Mouse (Mus musculus) cerebellum, adult (tissue): ENCODE data around the gene Gm853.
"Not testable (repeated sequence)": the region's sequence is repeated elsewhere in the genome, so short reads cannot be mapped to it uniquely, and the experiment has no call there.

Source experiments
- ATAC-seq: cut with Nextera tagmentation; 2 replicates; pipeline ENCODE4 v1.9.2; 2017; ENCODE audit warnings: mild to moderate bottlenecking, moderate library complexity, mixed read lengths; ENCODE audit not compliant: insufficient number of reproducible peaks, low FRiP score, low TSS enrichment

Gene Gm853

GRCm38 (mm10) chr4:130222179-130222578, at the start of gene Gm853:
TSS of gene Gm853 (minus strand) at chr4:130222401.
- no peak for ATAC-seq

- no peak for ATAC-seq
These were observed 48.6 kb upstream of the Gm853 start for GRCm38 (mm10) chr4:130270611-130271347.

GRCm38 (mm10) chr4:130270089-130270488, 47.9 kb upstream of the Gm853 start:
- ATAC-seq = no peak

GRCm38 (mm10) chr4:130268736-130269135, 46.5 kb upstream of the Gm853 start:
- ATAC-seq = no peak

- ATAC-seq = no peak
These were observed 44.9 kb upstream of the Gm853 start for GRCm38 (mm10) chr4:130267069-130267468.

- no peak for ATAC-seq
These were observed 44.4 kb upstream of the Gm853 start for GRCm38 (mm10) chr4:130266601-130267000.

GRCm38 (mm10) chr4:130264698-130265349, 42.6 kb upstream of the Gm853 start:
- ATAC-seq = no peak

- ATAC-seq = no peak
These were observed 41.9 kb upstream of the Gm853 start for GRCm38 (mm10) chr4:130264131-130264530.

GRCm38 (mm10) chr4:130260406-130260805, 38.2 kb upstream of the Gm853 start:
- ATAC-seq = no peak

GRCm38 (mm10) chr4:130252441-130253157, 30.4 kb upstream of the Gm853 start:
- no peak for ATAC-seq

- no peak for ATAC-seq
These were observed 29.6 kb upstream of the Gm853 start for GRCm38 (mm10) chr4:130251763-130252162.

GRCm38 (mm10) chr4:130251172-130251705, 29.0 kb upstream of the Gm853 start:
- no peak for ATAC-seq

GRCm38 (mm10) chr4:130248636-130249035, 26.4 kb upstream of the Gm853 start:
- no peak for ATAC-seq

- ATAC-seq = peak; percentile 45; the same call in 1 of the 2 replicates
These were observed 23.9 kb upstream of the Gm853 start for GRCm38 (mm10) chr4:130246132-130246531.

- no peak for ATAC-seq
These were observed 22.5 kb upstream of the Gm853 start for GRCm38 (mm10) chr4:130244749-130245148.

GRCm38 (mm10) chr4:130243621-130244020, 21.4 kb upstream of the Gm853 start:
- not testable (repeated sequence) for ATAC-seq

- no peak for ATAC-seq
These were observed 20.8 kb upstream of the Gm853 start for GRCm38 (mm10) chr4:130242956-130243355.

GRCm38 (mm10) chr4:130240695-130241094, 18.5 kb upstream of the Gm853 start:
- no peak for ATAC-seq

GRCm38 (mm10) chr4:130237607-130238006, 15.4 kb upstream of the Gm853 start:
- ATAC-seq = no peak

GRCm38 (mm10) chr4:130236361-130236760, 14.2 kb upstream of the Gm853 start:
- ATAC-seq = no peak

GRCm38 (mm10) chr4:130224071-130224470, 1.9 kb upstream of the Gm853 start:
- no peak for ATAC-seq
